Mouse (Mus musculus): ENCODE results near the gene Syt1.
A peak's percentile ranks its signal among the peaks of the same experiment; 100 is the strongest.

Syt1 gene

DNA sequence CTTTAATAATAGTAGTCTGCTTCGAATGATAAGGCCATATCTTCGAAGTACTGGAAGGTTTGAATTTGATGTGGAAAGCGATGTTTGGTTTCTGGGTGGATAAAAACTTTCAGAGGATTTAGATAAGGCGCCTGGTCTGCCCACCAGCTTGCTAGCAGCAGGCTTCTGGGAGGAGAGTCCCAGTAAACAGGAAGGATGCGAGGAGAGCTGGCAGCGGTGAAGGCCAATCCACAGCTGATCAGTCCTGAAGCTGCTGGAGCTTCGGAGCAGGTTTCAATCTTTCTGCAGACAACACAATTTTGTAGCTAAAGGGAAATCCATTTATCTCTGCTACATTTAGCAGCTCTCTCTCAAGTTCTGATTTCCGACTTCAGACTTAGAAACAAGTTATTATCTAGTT lies 358.7 kb downstream of the Syt1 start:
- DNase-seq (ENCODE audit: low spot score in 2 of 2): no peak

DNA sequence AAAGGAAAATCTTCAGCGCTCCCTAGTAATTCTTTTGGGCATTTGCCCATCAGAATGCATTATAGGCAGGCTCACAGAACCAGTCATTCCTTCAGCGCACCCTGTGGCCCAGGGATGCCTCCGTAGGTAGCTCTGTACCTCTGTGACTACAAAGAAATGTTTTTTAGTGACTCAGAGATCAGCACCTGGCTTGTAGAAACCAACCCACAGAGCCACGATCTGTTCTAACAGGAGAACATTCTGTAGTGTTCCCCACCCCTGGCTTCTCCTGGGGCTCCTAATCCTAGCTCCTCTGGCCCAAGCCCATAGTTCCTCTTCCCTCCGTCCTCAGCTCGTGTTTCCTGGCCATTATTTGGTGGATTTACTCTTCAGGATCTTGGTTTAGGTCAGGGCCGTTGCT lies 361.6 kb downstream of the Syt1 start:
- DNase-seq (ENCODE audit: low spot score in 2 of 2): no peak

DNA sequence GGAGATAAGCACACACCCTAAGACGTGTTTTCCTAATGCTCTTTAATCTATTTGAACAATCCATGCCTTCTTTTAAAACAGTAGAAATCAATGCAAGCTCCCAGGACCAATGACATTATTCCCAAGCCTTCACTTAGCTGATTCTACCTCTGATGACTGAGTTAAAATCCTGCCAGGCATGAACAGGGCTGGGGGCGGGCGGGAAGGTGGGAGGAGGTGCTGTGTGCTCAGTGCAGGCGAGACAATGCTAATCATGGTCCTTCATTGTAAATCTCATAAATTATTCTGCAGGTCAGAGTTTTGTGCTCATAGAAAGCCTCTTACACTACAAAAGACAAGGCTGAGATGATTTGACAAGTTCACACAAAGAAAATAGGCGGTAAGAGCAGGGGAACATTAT lies 366.9 kb downstream of the Syt1 start:
- DNase-seq (ENCODE audit: low spot score in 2 of 2): no peak

DNA sequence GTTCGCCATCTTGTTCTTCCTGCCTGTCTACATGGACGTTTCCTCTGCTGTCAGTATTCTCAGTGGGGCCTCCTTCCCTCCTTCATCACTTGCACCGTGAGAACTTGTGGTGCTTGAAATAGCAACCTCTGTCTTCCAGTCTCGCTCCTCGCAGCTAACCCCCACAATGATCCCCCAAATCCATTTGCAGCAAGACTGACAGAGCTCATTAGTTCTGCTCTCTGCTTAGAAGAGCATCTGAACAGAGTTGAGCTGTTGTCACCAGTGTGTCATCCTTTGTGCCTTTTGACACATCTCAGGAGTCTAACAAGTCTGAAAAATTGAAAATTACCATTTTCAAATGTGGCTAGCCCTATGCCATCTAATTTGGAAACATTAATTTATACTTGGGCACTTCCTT lies 372.7 kb downstream of the Syt1 start:
- DNase-seq (ENCODE audit: low spot score in 2 of 2): no peak

DNA sequence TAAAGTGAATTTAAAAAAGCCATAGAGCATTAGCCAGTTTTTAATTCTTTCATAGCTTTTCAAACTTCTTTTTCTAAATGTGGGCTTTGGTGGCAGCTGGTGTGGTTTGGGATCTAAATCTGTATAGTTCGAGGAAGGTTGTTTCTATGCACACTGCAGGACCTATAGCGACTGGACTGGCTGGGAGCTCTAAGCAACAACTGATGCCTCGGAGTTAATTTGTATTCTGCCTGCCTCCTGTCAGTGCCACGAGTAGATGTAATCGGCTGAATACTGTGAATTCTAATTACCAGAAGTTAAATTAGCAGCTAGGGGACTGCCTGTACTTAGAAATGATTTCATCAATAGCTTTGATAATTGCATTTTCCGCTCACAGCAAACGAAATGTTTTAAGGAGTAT lies 374.7 kb downstream of the Syt1 start:
- no peak for DNase-seq (ENCODE audit: low spot score in 2 of 2)

DNA sequence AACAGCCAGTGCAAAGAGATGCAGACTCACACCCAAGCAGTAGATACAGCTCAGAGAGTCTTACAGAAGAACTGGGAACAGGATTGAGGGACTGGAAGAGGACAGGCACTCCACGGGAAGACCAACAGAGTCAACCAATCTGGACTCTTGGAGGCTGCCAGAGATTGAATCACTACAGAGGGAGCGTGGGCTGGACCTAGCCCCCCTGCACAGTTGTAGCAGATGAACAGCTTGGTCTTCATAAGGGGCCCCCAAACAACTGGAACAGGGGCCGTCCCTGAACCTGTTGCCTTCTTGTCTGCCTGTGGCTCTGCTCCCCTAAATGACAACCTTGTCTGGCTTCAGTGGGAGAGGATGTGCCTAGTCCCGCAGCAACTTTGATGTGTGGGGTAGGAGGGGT lies 375.2 kb downstream of the Syt1 start:
- no peak for DNase-seq (ENCODE audit: low spot score in 2 of 2)

DNA sequence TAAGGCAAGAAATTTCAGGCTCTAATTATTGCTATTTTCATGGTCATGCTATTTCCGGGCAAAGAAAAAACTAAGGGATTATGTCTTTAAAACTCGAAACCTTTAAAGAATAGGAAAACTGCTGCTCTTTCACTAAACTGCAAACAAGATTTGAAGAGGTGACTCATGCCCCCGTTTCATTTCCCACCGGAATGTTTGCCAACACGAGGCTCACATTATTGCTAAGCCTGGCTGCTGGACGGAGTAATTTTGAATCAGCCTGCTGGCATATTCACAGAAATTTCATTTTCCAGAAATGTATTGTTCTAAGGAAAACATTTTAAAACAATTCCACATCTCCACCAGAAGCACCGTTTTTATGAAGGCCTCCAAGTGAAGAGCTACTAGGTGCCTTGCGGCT lies 379.9 kb downstream of the Syt1 start:
- no peak for DNase-seq (ENCODE audit: low spot score in 2 of 2)

DNA sequence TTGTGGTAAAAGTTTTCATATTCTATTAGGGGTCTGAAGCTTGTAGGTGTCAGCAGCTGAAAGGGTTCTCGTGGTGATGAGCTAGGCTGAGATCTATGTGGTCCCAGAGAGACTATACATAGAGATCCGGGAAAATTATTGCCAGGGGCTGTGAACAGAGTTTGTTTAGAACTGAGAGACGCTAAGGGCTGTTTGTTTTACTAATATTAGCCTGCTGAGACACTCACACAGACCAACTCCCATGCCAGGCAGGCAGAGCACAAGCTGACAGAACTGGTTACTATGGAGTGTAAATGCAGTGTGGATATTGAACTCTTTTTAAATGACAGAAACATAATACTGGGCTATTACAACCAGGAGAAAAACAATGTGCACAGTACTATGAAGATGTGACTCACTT lies 384.4 kb downstream of the Syt1 start:
- no peak for DNase-seq (ENCODE audit: low spot score in 2 of 2)

DNA sequence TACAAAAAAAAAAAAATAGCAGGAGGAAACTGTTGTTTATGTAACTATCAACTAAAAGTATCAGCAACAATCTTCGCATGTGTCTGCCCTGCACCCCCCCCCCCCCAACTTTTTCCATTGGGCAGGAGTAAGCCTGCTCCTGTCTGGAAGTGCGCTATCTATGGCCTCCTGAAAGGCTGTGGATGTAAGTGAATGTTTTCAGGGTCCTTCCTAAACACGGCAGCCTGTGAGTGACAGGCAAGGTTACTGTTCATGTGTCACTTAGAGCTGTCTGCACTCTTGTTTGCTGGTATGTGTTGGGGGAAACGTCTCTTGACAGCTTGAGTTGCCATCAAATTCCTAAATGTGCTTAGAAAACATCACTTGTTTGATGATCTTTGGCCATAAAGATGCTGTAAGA lies 387.8 kb downstream of the Syt1 start:
- DNase-seq (ENCODE audit: low spot score in 2 of 2): no peak

DNA sequence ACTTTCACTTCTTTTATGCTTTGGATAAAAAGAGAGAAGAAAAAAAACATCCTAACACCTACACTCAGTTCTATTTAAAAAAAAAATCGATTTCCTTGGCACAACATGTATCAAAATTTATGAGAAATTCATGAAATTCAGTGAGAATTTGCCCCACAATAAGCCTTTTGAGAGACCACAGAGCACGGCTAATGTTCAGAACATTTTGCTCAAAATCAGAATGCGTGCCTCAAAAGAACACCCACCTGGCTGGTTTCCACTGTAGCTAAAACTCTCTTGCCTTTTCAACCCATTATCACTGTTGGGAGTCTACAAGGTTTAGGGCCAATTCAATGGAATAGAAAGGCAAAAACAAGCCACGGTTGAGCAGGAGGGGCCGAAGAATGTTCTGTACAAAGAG lies 390.9 kb downstream of the Syt1 start:
- no peak for DNase-seq (ENCODE audit: low spot score in 2 of 2)

DNA sequence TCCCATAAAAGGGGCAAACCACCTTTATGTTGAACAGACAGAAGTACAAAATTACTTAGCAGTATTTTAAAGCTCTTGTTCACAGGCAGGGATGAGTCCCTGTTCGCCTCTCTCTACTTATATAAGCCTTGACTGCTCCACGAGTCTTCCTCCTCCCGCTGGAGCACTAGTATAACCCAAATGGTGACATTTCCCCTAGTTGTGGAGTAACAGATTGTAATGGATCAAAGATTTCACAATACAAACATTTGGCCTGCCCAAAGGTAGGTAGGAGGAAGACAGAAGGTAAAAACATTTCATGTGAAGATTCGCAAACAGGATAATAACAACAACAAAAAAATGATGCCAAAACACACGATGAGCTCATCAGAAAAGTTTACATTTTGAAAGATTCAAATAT lies 391.6 kb downstream of the Syt1 start:
- DNase-seq (ENCODE audit: low spot score in 2 of 2): no peak

DNA sequence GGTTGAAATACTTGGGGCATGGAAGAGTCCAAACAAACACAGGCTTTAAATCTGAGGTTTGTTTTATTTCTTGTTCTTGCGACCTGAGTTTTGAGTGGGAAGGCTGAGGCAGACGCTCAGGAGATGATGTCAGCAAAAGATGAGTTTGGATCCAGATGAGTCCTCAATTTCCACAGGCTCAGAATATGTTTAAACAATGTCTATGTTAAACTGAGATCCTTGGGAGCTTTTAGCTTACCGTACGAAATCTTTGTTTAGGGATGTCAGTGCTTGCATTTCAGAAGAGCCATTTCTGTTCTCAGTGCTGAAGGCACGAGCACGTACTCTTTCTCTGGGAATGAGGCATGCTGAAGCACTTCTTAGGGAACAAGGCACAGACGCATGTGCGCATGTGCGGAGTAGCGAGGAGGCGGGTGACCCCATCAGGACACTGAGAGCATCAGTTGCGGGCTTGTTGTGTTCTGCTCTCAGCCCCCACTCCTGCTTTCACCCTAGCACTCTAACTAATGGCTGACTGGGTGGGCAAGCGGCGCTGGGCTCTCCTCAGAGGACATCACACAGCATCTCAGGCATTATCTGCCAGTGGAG lies 400.6 kb downstream of the Syt1 start:
- DNase-seq (ENCODE audit: low spot score in 2 of 2): no peak

DNA sequence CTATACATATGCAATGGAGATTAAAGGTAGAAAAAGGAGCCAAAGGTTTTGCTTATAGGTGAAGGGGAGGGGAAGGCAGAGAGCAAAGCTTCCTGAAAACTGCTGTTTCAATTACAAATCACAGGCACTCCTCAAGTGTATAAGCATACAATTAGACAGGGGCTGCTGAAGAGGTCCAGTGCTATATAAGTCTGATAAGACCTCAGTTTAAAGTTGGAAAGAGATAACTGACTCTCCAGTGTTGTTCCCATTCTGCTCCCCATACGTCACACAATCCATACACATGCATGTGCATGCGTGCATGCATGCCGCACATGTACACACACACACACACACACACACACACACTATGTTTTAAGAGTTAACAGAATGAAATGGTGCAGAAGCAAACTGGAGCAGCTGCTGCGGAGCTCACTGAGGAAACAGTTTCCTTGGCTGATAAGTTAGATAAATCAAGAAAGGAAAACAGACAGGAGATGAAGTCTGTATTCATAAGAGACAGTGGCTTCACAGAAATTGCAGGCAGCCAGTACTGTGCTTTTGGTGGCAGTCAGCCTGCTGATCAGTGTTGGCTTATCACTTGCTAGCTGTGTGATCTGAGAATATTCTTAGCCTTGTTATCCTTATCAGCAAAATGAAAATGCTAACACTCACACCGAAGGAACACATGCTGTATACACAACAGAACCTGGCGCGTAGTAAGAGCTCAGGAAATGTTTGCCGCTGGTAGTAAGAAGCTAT lies 408.9 kb downstream of the Syt1 start:
- DNase-seq (ENCODE audit: low spot score in 2 of 2): no peak

DNA sequence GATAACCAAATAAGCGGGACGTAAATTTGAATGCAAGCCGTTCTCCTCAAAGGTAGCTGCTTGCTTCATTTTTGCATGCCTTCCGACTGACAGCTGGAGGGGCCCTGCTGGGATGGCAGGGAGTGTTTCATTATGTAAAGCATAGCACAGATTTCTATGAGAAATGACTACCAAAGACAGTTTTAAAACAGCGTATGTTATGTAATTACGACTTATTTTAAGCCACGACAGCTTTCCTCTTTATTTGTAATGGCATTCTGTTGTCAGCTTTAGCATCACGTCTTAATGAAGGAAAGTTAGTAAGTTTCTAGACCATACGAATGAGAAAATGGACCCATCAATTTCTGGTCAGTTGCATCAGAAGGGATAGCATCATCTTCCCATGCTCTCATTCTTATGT lies 410.1 kb downstream of the Syt1 start:
- DNase-seq (ENCODE audit: low spot score in 2 of 2): no peak

DNA sequence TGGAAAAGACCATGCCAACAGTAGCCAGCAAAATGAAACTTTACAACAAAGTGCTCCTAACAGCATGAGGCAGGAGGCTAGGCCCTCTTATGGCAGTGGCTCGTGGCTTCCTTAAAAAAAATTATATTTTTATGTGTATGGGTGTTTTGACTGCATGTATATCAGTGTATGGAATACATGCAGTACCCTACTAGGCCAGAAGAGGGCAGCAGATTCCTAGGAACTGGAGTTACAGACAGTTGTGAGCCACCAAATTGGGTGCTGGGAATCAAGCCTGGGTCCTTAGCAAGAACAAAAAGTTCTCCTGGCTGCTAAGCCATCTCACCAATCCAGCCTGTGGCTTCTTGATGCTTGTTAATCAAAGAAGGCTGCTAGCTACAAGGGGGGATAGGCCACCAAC lies 413.4 kb downstream of the Syt1 start:
- no peak for DNase-seq (ENCODE audit: low spot score in 2 of 2)

DNA sequence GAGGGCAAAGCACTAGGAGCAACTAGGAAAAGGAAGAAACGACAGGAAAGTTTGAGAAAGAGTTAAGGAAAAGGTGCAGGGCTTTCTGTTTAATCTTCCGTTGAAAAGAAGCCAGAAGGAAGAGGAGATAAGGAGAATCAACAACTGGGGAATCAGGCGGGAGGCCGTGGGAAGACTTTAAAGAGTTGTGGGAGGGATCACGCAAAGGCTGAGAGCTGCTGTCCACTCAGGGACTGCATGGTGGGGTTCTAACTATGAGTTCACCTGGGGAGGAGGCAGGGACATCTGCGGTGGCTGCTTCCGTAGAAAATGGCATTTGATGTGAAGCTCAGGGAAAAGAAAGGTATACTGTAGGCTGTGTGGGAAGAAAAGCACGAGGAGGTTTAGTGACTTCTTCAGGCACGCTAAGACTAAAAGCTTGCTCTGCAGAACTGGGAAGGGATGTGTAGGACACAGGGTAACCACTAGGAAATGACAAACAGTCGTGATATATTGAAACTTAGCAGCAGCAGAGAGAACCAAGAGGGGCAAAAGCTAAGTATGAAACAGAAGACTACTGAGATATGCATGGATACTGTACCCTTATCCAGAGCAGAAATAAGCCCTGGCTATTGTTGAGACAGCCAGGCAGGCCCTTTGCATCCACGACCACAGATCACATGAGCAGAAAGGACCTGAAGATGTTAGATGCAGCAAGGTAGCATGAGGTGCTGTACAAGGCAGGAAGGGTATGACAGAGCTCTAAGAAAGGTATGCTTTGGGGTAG lies 414.4 kb downstream of the Syt1 start:
- no peak for DNase-seq (ENCODE audit: low spot score in 2 of 2)

DNA sequence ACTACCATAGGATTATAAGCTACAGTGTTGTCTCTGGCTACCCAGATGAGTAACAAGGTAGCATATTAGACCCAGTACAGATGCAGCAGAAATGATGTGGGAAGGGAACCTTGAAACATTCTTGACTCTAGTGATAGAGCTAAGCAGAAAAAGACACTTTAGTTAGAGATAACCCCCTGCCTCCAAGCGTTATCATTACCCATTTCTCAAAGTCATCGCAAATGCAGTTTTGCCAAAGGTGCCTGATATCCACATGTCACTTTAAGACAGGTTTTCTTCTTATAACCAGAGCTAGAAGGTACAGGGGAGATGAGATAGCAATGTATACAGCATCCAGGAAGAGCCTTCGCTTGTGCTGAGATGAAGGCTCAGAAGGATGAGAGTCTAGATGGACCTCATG lies 421.4 kb downstream of the Syt1 start:
- no peak for DNase-seq (ENCODE audit: low spot score in 2 of 2)

DNA sequence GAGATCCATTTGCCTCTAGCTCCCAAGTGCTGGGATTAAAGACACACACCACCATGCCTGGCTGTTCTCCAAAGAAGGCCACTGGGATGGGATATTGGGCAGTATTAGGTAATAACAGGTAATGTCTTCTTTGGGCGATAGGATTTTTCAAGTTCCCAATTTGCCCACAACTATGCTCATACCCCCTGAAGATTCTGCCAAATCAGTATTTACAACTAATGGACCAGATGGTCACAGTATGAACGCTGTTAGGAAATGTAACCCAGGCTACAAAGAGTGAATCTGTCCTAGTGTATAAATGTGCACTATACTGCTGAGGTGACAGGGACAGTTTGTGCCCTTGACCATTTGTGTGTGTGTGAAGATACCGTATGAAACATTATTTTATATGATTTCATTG lies 421.9 kb downstream of the Syt1 start:
- no peak for DNase-seq (ENCODE audit: low spot score in 2 of 2)

DNA sequence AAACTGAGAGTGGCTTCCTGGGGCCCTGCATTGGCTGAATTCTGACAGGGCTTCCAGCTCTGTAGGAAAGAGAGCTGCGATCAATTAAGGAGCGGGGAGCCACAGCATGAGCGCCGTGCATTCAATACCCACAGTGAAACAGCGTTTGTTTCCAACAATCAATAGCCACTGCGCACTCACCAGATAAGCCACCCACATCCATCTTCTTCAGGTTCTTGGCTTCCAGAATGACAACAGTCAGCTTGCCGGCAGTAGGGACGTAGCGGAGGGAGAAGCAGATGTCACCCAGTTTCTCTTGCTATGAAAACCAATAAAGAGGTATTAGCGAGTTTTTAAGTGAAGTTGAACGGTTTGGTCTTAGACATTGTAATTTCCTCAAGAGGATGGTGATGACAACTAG lies 427.1 kb downstream of the Syt1 start:
- no peak for DNase-seq (ENCODE audit: low spot score in 2 of 2)

DNA sequence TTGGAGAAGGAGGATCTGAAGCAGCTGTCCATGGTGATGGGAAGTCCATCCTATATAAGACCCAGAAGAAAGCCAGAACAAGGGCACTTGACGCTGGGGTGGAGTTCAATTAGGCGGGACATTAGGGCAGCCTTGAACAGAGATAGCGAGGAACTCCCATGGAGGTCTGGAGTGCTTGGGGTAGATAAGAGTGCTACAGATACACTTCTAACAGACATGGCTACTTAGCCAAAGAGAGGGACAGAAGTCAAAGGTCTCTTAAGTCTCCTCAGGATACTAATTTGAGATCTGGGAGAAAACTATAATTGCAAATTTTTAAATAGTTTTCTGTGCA lies 428.4 kb downstream of the Syt1 start:
- peak in 1 of 2 experiments; percentile 45 for DNase-seq (ENCODE audit: low spot score in 2 of 2)

DNA sequence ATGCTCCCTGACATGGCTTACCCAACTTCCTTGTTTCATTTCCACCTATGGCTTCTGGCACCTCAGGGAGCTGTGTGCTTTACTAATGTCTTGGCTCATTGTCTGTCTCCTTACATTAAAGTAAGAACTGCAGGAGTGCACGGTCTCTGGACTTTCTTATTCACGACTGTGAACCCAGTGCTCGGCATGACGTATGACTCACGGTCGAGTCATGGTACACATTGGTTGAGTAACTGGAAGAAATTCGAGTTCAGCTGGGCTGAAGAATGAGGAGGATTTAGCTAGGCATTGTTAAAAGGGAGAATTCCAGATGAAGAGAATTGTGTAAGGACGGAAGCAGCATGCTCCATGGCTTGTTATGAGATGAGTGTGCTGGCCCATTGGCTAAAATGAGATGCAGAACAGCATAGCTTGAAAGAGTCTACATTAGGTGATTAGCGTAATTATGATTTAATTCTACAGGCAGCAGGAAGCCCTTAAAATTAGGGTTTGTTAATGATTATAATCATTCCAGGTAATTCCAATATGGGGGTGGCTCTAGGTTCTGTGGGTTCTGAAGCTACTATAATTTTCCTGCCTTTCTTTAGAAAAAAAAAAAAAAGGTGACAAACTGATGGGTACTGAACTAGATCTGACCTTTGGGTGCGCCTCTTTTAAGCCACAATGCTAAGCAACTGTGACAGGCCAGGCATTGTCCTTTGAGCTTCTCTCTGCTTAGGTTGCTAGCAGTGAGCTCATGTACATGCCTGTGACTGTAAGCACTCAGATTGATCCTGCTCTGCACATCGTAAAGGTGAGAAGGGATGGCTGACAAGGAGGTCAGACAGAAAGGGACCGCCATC lies 429.0 kb downstream of the Syt1 start:
- DNase-seq (ENCODE audit: low spot score in 2 of 2): no peak

DNA sequence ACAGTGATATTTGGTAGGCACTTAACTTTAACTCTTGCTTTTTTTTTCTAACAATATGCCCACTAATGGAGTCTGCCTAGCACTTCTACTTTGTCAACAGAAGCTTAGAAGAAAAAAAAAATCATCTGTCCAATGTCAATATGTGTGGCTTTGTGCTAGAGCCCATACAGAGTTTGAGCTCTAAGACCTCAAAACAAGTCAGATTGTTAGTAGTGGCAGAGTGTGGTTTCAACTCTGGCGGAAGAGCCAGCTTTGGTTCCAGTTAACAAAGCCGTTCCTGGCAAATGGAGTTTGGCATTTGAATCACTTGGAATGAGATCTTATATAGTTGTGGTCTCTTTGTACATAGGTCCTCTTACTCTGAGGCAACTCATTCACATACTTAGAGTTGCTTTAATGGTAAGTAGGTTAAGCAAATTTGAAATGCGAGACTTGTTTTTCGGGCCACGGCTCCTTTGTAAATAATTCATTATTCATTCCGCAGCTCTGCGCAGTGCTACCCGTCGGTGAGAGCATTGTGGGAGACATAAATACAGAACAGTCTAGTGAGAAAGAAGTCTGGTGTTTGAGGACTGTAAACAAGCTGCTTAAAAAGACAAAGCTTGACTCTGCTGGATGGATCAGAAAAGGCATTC lies 429.9 kb downstream of the Syt1 start:
- no peak for DNase-seq (ENCODE audit: low spot score in 2 of 2)

Data from spleen, postnatal 10 days (tissue).